Mouse (Mus musculus) kidney, adult 2 months (tissue): ENCODE measurements around the gene Dennd2a.

ENCODE experiments used
- CTCF ChIP-seq: fragments of 200-500 bp; conservative IDR thresholded peaks from 2 replicates; pipeline ENCODE4 v1.5.1; 2011; ENCODE audit warnings: low read depth, mild to moderate bottlenecking, control low read depth, low read length, moderate library complexity, mixed read lengths; ENCODE audit not compliant: insufficient read depth, insufficient read length
- POLR2A ChIP-seq: fragments of 200-500 bp; IDR thresholded peaks from one replicate; pipeline ENCODE4 v1.6.1; 2011; ENCODE audit warnings: low read depth, low read length, control low read depth

DNA sequence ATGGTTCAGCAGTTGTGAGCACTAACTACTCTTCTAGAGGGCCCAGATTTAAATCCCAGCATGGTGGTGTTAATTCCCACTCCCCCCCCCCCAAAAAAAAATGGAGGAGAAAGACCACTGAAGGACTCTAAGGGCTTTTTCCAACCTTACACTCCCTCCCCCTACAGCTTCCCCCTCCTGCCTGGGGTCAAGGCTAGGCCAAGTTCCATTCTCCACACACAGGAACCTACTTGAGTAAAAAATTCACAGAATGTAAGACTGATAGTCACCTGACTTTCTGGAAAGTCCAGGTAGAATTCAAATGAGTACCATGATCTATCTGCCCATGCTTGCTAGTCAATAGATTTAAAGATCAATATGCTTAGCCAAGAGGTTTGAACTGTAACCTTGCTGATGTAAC, 117.5 kb downstream of the Dennd2a start:
- TF ChIP-seq CTCF, result no peak
- no peak for TF ChIP-seq POLR2A
